Mouse (Mus musculus) lung, postnatal 0 days (tissue): ENCODE measurements around the gene Fgf4.

ENCODE experiments used
- CTCF ChIP-seq: IDR thresholded peaks from 2 replicates; pipeline ENCODE4 v1.5.1; 2016; ENCODE audit warnings: antibody characterized with exemption, mild to moderate bottlenecking
- EP300 ChIP-seq: IDR thresholded peaks from 2 replicates; pipeline ENCODE4 v1.6.1; 2016; ENCODE audit warnings: antibody characterized with exemption, mild to moderate bottlenecking, control low read depth

DNA sequence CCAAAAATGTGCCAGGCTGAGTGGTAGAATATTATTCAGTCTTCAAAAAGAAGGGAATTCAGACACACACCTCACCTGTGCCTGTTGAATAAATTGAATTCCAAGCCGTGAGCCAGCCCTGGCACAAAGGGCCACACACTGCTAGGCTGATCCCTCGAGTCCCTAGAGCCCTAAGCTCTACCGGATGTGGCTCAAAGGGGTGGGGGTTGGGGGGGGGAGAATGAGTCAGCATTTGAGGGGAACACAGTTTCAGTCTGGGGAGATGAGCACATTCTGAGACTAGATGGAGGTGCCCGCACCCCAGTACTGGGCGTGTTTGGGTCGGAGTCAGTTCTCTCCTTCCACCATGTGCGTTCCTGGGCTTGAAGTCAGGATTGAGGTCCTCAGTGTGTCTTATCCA, 10.0 kb downstream of the Fgf4 start:
- TF ChIP-seq CTCF, result no peak
- no peak for TF ChIP-seq EP300
